Mouse (Mus musculus): ENCODE measurements around the gene Kit.

DNA sequence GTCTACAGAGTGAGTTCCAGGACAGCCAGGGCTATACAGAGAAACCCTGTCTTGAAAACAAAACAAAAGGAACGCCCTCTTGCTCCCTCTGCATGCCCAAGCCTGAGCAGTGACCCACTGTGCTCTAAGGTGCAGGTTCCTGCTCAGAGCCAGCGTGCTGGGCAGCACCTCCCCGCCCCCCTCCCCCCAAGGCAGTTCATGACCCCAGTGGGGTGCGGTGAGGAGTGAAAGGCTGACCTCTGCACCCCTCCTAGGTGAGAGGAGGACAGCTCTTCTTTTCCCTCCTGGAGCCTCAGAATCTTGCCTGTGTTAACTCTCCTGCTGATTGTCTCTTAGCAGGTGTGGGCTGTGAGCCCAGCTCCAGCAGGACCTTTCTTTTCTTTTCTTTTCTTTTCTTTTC is 36.3 kb upstream of the Kit start:
- TF ChIP-seq CTCF (IDR thresholded peaks at IDR 0.05; ENCODE audit: low read depth, low read length) (no peak), GATA1 (IDR thresholded peaks at IDR 0.05; ENCODE audit: borderline replicate concordance, low read length) (no peak), GATA2 (IDR thresholded peaks at IDR 0.05; ENCODE audit: borderline replicate concordance, low read depth, low read length) (no peak)
